21 mouse cellular contexts compared by ENCODE assay signal in the genomic region with DNA sequence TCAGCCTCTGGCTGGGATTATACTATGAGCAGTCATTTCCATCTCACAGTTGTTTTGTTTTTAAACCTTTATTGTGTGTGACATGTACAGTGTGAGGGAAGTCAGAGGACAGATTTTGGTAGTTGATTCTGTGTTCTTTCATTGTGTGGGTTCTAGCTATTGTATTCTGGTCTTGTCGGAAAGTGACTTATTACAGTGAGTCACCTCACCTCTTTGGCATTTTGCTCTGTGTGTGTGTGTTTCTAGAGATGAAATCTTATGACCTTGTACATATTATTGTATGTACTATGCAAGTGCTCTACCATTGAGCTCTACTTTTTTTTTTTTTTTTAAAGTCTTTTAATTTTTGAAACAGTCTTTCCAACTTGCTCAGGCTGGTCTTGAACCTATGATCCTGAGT.
"Had no signal": no experiment of that assay in that cellular context is flagged by ENCODE, and none has a peak within 500 bp of the region (broad histone marks: within the 10 kb centered on the region; RNA-seq: fewer than 3 reads in every experiment).

No protein-coding gene starts in this region.

- H3K27me3 ChIP-seq: lung, embryonic 15.5 days; megakaryocyte, embryonic 14.5 days; midbrain, embryonic 13.5 days; midbrain, embryonic 15.5 days; neural tube, embryonic 13.5 days; neural tube, embryonic 15.5 days had no signal

- H3K9me3 ChIP-seq: lung, embryonic 15.5 days; megakaryocyte, embryonic 14.5 days; midbrain, embryonic 13.5 days; midbrain, embryonic 15.5 days; neural tube, embryonic 13.5 days; neural tube, embryonic 15.5 days had no signal

- H3K9ac ChIP-seq: lung, embryonic 15.5 days; midbrain, embryonic 13.5 days; midbrain, embryonic 15.5 days; neural tube, embryonic 13.5 days; neural tube, embryonic 15.5 days had no signal

- H3K4me3 ChIP-seq: lung, embryonic 15.5 days; megakaryocyte, embryonic 14.5 days; midbrain, embryonic 13.5 days; midbrain, embryonic 15.5 days; myocyte; neural tube, embryonic 13.5 days; neural tube, embryonic 15.5 days had no signal

- H3K4me2 ChIP-seq: lung, embryonic 15.5 days; midbrain, embryonic 11.5 days; midbrain, embryonic 13.5 days; midbrain, embryonic 15.5 days; neural tube, embryonic 13.5 days; neural tube, embryonic 15.5 days had no signal

- H3K4me1 ChIP-seq: neural tube, embryonic 13.5 days; neural tube, embryonic 15.5 days had no signal

- DNase-seq: lung, adult 2 months; lung, postnatal 14 days; lung, postnatal 36 days; retina, postnatal 1 day; right cerebral cortex, adult 18-20 months; right cerebral cortex, postnatal 25 days; right cerebral cortex, postnatal 4 days; spleen, adult 18-20 months; thymus, adult 18-20 months; thymus, postnatal 14 days; thymus, postnatal 36 days had no signal

- ATAC-seq: lung, postnatal 0 days; midbrain, embryonic 13.5 days; midbrain, embryonic 15.5 days had no signal

- H3K27ac ChIP-seq: lung, embryonic 15.5 days; macrophage; midbrain, embryonic 13.5 days; midbrain, embryonic 15.5 days; neural tube, embryonic 13.5 days; neural tube, embryonic 15.5 days had no signal
